Comparison of ENCODE assay signal across 8 mouse cellular contexts in the genomic region with DNA sequence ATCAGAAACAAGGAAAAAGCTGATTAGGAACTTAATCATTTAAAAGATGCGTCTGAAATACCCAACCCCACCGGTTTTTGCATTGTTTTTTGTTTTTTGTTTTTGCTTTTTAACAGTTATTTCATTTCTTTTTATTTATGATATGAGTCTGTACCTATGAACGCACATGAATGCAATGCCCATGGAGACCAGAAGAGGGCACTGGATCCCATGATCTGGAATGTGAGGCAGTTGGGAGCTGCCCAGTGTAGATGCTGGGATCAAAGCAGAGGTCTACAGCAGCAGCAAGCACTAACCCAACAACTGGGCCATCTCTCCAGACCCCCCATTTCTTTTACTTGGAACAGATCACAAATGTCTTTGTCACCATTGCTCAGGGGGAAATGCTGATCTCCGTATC. TPM values are rescaled to one million over a fixed set of nuclear protein-coding genes. Genes with fewer than 3 reads are reported as not detected.
DNase-seq lines count a peak whose midpoint lies in the region; ATAC-seq and TF ChIP-seq lines count a peak whose summit lies in the region.

No protein-coding gene starts in this region.

- no peak overlapping the region for H3K4me3 ChIP-seq in midbrain, embryonic 14.5 days (replicated peaks; ENCODE audit: low read depth, low read length)
- H3K4me3 ChIP-seq in midbrain, embryonic 15.5 days, result no peak overlapping the region
- no peak overlapping the region for H3K4me3 ChIP-seq in midbrain, postnatal 0 days (ENCODE audit: low read depth, low read length)

- peak; percentile 63 for TF ChIP-seq CTCF in midbrain, postnatal 0 days (IDR thresholded peaks at IDR 0.05)

- no peak overlapping the region for H3K4me2 ChIP-seq in midbrain, embryonic 14.5 days (ENCODE audit: low read length)
- no peak overlapping the region for H3K4me2 ChIP-seq in midbrain, embryonic 15.5 days
- H3K4me2 ChIP-seq in midbrain, postnatal 0 days (ENCODE audit: low read depth, low read length, poor library complexity, severe bottlenecking), result no peak overlapping the region

- H3K27me3 ChIP-seq in midbrain, embryonic 14.5 days (ENCODE audit: control insufficient read depth, insufficient read depth, low read length), result no peaks in the 10 kb centered on the region
- H3K27me3 ChIP-seq in midbrain, embryonic 15.5 days (replicated peaks), result no peaks in the 10 kb centered on the region
- no peaks in the 10 kb centered on the region for H3K27me3 ChIP-seq in midbrain, postnatal 0 days (ENCODE audit: insufficient read depth, low read length)

- H3K36me3 ChIP-seq in midbrain, embryonic 14.5 days (ENCODE audit: control insufficient read depth, insufficient read depth, low read length), result no peaks in the 10 kb centered on the region
- no peaks in the 10 kb centered on the region for H3K36me3 ChIP-seq in midbrain, embryonic 15.5 days (replicated peaks)
- H3K36me3 ChIP-seq in midbrain, postnatal 0 days (ENCODE audit: insufficient read depth, low read length), result no peaks in the 10 kb centered on the region

- no peaks in the 10 kb centered on the region for H3K4me1 ChIP-seq in midbrain, embryonic 14.5 days (ENCODE audit: control insufficient read depth, insufficient read depth, low read length)
- no peaks in the 10 kb centered on the region for H3K4me1 ChIP-seq in midbrain, embryonic 15.5 days
- no peaks in the 10 kb centered on the region for H3K4me1 ChIP-seq in midbrain, postnatal 0 days (ENCODE audit: insufficient read depth, low read length)

- no peaks in the 10 kb centered on the region for H3K9me3 ChIP-seq in midbrain, embryonic 14.5 days (ENCODE audit: control insufficient read depth, low read length)
- no peaks in the 10 kb centered on the region for H3K9me3 ChIP-seq in midbrain, embryonic 15.5 days
- H3K9me3 ChIP-seq in midbrain, postnatal 0 days (ENCODE audit: low read length), result no peaks in the 10 kb centered on the region

- 47% methylated on average over 4 of the region's 4 CpGs for WGBS in midbrain, embryonic 14.5 days
- 56% methylated on average over 4 of the region's 4 CpGs for WGBS in midbrain, embryonic 15.5 days
- 51% methylated on average over 4 of the region's 4 CpGs for WGBS in midbrain, postnatal 0 days

- peak; percentile 11 to 22 for DNase-seq in cerebellum, adult 18-20 months
- DNase-seq in cerebellum, adult 8-10 months, result no peak
- peak; percentile 51 for DNase-seq in midbrain, embryonic 14.5 days
- DNase-seq in cerebellum, postnatal 36 days, result peak; percentile 14 to 20
- DNase-seq in induced T-regulatory cell, adult 2 months (ENCODE audit: low read depth), result peak; percentile 68
- peak; percentile 10 for DNase-seq in midbrain, postnatal 0 days (ENCODE audit: low spot score)
- no peak for DNase-seq in right cerebral cortex, postnatal 36 days (ENCODE audit: low spot score in 2 of 2)

- ATAC-seq in midbrain, embryonic 14.5 days (ENCODE audit: low FRiP score, low TSS enrichment), result no peak
- ATAC-seq in midbrain, embryonic 15.5 days (replicated peaks), result no peak
- ATAC-seq in midbrain, postnatal 0 days (ENCODE audit: low FRiP score), result no peak

- H3K27ac ChIP-seq in midbrain, embryonic 14.5 days (replicated peaks; ENCODE audit: low read depth, low read length), result no peak overlapping the region
- H3K27ac ChIP-seq in midbrain, embryonic 15.5 days, result no peak overlapping the region
- H3K27ac ChIP-seq in midbrain, postnatal 0 days (ENCODE audit: low read depth, low read length), result no peak overlapping the region

- H3K9ac ChIP-seq in midbrain, embryonic 14.5 days (replicated peaks; ENCODE audit: low read length), result no peak overlapping the region
- H3K9ac ChIP-seq in midbrain, embryonic 15.5 days, result no peak overlapping the region
- no peak overlapping the region for H3K9ac ChIP-seq in midbrain, postnatal 0 days (replicated peaks; ENCODE audit: low read length, poor library complexity, severe bottlenecking)

RNA-seq across cellular contexts. Expression of a gene that starts 21.9 kb away (rescaled TPM):
- polyA plus RNA-seq in midbrain, embryonic 14.5 days (2014; fragmentation: Nextera tagmentation; extraction: Ambion mirVana), result 0.50 and 0.68 TPM in 2 replicates
- polyA plus RNA-seq in midbrain, embryonic 15.5 days (2015; fragmentation: Nextera tagmentation; extraction: Ambion mirVana), result 0.65 and 1.3 TPM in 2 replicates
- total RNA-seq in midbrain, postnatal 0 days (2014; rRNA removed), result not detected in 2 replicates
- 0.71 and 0.73 TPM in 2 replicates for polyA plus RNA-seq in midbrain, postnatal 0 days (2015; fragmentation: Nextera tagmentation; extraction: Ambion mirVana)

RNA-seq across cellular contexts. Expression of a gene that starts 50.8 kb away (rescaled TPM):
- polyA plus RNA-seq in midbrain, embryonic 14.5 days (2014; fragmentation: Nextera tagmentation; extraction: Ambion mirVana), result 134 and 147 TPM in 2 replicates
- polyA plus RNA-seq in midbrain, embryonic 15.5 days (2015; fragmentation: Nextera tagmentation; extraction: Ambion mirVana), result 156 and 180 TPM in 2 replicates
- 35.9 and 46.8 TPM in 2 replicates for total RNA-seq in midbrain, postnatal 0 days (2014; rRNA removed)
- polyA plus RNA-seq in midbrain, postnatal 0 days (2015; fragmentation: Nextera tagmentation; extraction: Ambion mirVana), result 75.3 and 85.1 TPM in 2 replicates

RNA-seq across cellular contexts. Expression of a gene that starts 50.9 kb away (rescaled TPM):
- 2.4 and 3.6 TPM in 2 replicates for polyA plus RNA-seq in midbrain, embryonic 14.5 days (2014; fragmentation: Nextera tagmentation; extraction: Ambion mirVana)
- 2.8 and 3.8 TPM in 2 replicates for polyA plus RNA-seq in midbrain, embryonic 15.5 days (2015; fragmentation: Nextera tagmentation; extraction: Ambion mirVana)
- total RNA-seq in midbrain, postnatal 0 days (2014; rRNA removed), result 7.0 and 10.0 TPM in 2 replicates
- polyA plus RNA-seq in midbrain, postnatal 0 days (2015; fragmentation: Nextera tagmentation; extraction: Ambion mirVana), result 2.8 and 3.2 TPM in 2 replicates

Comparison
In these comparisons a context has a peak if more than half of its experiments do, and no peak if none do; other contexts are left out.
1. DNase-seq: peak in cerebellum, adult 18-20 months (2 of 2), midbrain, embryonic 14.5 days (single experiment), cerebellum, postnatal 36 days (2 of 2), induced T-regulatory cell, adult 2 months (single experiment) and midbrain, postnatal 0 days (single experiment); none in cerebellum, adult 8-10 months (single experiment) and right cerebral cortex, postnatal 36 days (0 of 2).